Mouse (Mus musculus) kidney, postnatal 10 days (tissue): ENCODE measurements around the gene Hs3st2.

ENCODE experiments used
- DNase-seq: peaks from one replicate; pipeline ENCODE4 v3.0.0; 2021; ENCODE audit warnings: mixed read lengths

Hs3st2 gene

GRCm38 (mm10) chr7:121460626-121461025 lies 69.0 kb downstream of the Hs3st2 start:
- no peak for DNase-seq

- no peak for DNase-seq
Observed at GRCm38 (mm10) chr7:121464441-121464840, 72.8 kb downstream of the Hs3st2 start.

DNA sequence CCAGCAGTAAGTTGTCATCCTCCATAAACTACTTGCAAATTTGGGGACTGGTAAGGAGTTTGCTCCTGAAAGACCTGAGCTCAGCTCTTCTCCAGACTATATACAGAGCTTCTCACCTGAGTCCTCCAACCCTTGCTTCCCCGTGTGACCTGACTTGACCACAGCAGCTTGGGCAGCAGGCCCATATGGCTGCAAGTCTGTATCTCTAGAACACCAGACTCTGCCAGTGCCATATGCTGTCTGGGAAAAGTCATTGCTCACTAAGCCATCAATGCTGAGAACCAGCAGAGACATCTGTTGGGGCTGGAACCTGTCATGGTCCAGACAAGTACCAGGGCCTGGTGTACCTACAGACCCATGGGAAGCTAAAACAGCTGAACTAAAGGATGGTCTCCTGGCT lies 73.5 kb downstream of the Hs3st2 start:
- no peak for DNase-seq

GRCm38 (mm10) chr7:121466331-121466730 lies 74.7 kb downstream of the Hs3st2 start:
- no peak for DNase-seq

- DNase-seq = peak; percentile 47
Observed at GRCm38 (mm10) chr7:121469435-121469834, 77.8 kb downstream of the Hs3st2 start.

DNA sequence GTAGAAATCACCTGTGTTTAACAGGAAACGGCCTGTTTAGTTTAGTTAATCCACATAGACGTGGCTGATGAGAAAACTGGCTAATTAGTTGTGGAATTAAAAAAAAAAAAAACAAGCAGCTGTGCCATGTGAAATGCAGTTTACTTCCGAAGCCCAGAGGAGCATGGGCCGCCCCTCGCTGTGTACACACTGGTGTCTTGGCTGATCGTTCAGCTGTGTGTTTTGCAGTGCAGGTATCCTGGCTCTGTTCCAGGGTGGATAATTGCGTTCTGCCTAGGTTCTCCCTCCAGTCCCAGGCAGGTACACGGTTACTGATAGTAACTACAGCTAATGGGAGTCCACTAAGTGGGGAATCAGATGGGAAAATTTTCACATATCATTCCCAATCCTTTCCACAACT lies 86.6 kb downstream of the Hs3st2 start:
- no peak for DNase-seq

DNA sequence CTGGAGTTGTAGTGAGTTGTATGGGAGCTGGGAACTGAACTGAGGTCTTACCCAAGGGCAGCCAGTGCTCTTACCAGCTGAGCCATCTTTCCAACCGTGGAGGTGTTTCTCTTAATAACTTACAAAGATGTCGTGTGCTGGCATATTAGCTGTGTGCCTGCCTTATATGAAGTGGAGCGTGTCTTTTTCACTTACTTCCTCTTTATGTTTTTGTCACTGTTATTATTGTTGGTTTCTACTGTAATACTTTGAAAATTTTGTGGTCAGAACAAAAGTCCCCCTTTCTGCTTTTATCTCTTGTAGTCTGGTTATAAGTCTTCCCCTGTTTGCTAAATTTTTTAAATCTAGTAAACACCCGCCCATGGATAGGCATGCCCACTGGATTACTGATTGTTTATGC lies 88.4 kb downstream of the Hs3st2 start:
- DNase-seq = no peak

DNA sequence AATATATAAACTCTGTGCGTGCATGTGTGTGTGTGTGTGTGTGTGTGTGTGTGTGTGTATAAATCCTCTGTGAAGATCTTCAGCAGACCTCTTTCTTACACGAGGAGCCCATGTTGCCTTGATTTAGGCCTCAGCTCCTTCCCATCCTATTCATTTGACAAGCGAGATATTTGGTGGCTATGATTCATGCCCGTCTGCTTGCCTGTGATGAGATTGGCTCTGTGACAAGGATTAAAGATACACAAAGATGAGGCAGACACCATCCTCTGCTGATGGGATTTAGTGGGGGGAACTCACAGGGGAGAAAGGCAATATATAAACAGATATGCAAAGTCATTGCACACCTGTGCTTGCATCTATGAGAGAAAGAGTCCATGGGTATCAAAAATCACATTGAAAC lies 92.9 kb downstream of the Hs3st2 start:
- DNase-seq = no peak

GRCm38 (mm10) chr7:121485266-121485665 lies 93.6 kb downstream of the Hs3st2 start:
- DNase-seq = peak; percentile 25

DNA sequence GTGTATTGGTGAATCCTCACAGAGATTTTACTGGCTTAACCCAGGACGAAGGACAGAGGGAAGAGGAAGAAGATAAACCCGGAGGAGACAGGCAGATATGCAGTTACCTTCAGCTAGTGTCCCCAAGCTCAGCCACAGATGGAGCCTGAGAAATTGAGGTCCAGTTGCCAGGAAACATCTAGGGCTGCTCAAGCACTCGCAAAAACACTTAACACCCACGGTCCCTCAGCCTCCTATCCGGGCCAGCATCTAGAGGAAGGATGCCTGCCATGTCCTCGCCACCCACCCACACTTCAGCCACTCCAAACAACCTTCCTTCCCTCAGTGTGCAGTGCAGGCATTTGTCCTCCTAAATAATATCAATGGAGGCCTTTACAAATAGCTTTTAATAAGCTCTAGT lies 95.6 kb downstream of the Hs3st2 start:
- no peak for DNase-seq

DNA sequence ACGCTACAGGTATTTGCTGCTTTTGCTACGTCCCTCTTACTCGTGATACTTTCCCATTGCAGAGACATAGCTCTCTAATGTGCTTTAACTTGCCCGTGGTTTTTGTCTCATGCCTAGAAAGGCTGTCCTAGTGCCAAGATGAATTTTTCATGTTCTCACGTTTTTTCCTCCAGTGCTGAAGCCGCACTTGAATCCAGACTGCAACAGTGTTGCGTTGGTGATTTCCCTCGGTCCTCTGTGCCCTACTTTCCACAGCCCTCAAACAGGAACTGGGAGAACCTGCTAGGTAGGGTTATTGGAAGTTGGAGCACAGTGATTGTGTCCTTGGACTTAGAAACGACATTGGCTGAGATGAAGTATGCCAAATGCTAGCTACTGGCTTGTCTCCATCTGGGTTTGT lies 97.7 kb downstream of the Hs3st2 start:
- no peak for DNase-seq

DNA sequence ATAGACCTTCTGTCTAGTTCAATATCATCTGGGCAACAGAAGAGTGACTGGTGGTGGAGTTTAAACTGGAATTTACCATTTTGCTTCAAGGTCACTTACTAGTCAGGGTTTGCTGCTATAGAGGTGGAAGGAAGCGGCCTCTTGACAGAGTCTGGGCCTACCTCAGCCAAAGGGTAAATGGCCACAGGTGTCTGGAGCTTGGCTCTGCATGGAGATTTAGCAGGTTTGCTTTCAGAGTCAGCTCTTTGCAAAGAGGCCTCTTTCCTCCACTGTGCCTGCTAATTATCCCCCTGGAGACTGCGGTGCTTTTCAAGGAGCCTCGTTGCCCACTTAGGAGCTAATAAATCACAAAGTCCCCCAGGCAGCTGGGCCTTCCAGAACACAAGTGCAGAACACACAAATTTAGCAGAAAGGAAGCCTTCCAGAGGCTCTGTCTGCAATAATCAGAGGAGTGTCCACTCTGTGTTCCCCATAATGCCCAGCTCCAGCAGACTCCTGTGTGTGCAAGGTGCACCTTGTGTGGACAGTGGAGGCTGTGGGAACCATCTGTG lies 99.9 kb downstream of the Hs3st2 start:
- no peak for DNase-seq

- no peak for DNase-seq
Observed at GRCm38 (mm10) chr7:121500516-121500915, 108.9 kb downstream of the Hs3st2 start.

- no peak for DNase-seq
Observed at GRCm38 (mm10) chr7:121501666-121502065, 110.0 kb downstream of the Hs3st2 start.

DNA sequence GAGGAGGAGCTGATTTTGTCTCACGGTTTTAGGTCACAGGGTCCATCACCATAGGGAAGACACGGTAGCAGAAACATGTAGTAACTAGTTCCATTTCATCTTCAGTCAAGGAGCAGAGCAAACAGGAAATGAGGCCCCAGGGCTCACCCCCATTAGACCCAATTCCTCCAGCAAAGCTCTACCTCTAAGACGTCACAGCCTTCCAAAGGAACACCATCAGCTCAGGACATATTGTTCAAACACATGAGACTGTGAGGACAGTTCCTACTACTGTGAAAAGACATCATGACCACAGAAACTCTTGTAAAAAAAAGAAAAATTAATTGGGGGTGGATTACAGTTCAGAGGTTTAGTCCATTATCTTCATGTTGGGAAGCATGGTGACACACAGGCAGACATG lies 125.1 kb downstream of the Hs3st2 start:
- no peak for DNase-seq

GRCm38 (mm10) chr7:121517165-121517591 lies 125.5 kb downstream of the Hs3st2 start:
- DNase-seq = no peak

- no peak for DNase-seq
Observed at GRCm38 (mm10) chr7:121522125-121522524, 130.5 kb downstream of the Hs3st2 start.

DNA sequence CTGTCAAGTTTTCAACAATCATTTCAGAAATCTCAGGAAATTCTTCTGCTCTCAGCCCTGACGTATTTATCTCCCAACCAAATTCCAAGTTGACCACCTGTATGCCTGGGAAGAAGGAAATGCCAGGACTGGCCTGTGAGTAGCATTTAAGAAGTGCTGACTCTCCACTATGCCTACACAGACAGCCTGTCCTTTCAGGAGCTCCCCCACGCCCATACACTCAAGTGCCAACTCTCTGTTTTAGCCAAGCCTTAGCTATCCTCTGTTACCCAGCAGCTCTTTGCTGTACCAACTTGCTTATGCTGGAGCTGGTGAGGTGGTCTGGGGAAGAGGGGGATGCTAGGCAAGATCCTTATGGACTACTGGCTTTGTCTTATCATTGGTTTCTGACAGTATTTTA lies 137.4 kb downstream of the Hs3st2 start:
- no peak for DNase-seq

DNA sequence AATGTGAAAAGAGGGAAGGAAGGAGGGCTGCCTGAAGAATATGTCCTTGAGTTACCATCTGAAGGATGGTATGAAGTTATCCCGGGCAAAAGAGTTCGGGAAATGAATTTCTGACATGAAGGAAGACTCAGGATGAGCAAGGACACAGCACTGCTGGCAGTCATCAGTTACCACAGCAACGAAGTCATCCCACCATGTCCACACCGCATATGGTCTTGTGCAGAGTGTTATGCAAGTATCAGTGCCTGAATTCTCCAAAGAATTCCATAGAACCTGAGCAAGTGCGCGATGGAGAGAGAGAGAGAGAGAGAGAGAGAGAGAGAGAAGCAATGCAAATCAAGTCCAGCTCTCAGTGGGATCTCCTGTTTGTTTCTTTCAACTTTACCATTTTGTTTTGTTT lies 142.0 kb downstream of the Hs3st2 start:
- DNase-seq = no peak

GRCm38 (mm10) chr7:121534386-121534785 lies 142.7 kb downstream of the Hs3st2 start:
- DNase-seq = no peak

DNA sequence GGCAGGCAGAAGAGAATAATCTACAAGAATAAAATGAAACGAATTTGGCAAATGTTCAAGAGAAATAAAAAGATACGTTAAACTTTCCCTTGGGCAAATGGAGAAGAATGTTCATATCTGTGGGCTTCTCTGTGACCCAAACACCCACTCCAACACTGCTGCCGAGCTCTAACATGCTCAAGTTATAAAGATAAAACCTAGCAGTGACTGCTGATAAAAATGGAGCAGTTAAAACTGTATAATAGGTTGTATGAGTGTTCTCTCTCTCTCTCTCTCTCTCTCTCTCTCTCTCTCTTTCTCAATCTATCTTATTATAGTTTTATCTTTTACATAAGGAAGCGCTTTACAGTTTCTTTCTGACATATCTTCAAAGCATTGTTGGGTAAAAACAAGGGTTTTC lies 144.3 kb downstream of the Hs3st2 start:
- DNase-seq = no peak

DNA sequence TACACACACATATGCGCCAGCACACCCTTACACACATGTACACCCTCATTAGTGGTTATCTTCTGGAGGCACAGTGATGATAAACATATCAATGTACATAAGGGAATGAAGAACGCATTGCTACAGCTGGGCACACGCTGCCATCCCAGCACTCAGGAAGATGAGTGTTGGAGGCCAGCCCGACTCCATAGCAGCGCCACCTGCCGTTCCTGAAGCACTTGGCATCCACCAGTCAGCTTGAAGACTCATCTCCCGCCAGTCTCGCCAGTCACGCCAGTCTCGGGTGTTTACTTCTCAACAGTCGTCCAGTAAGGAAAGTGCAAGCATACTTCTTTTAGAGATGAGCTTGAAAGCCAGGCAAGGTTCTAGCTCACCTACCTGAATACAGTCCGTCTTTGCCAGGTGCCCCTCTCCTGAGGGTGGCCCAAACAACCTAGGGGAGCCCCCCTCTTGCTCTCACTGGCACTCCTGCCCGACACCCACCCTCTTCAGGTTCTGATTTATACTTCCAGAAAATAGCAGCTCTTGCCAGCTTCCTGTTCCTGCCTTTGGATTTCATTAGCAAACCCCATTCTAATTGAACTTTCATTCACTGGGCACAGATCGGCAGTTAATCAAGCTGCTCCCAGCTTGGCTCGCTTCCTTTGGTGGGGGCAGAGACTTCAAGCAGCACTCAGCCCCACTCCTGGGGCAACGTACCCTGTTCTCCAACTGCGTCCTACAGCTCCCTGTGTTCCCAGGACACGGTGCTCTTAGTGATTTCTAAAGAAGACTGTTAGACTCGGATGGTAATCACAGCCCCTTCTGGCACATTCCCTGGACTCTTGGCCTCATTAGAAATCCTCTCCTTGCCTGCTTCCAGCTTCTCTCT lies 148.0 kb downstream of the Hs3st2 start:
- peak; percentile 51 for DNase-seq

DNA sequence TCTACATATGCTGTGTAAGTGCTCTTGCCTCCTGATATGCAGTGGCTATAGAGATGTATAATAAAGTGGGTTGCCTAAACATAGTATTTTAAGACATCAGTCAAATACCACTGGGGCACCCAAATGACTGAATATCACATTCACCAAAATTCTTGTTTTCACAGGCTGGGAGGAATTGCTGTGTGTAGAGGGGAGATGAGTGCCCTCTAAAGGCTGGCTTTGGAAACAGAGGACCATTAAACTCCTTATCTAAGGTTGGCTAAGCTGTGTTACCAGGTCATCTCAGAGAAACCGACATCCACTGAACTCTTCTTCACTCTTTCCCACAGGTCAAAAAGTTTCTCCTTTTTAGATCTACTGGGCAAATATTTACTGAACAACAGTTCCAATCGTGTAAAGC lies 150.8 kb downstream of the Hs3st2 start:
- no peak for DNase-seq

GRCm38 (mm10) chr7:121549329-121550022 lies 157.8 kb downstream of the Hs3st2 start:
- peak; percentile 11 for DNase-seq
